Mouse (Mus musculus): Measurements from ENCODE around the gene Hmgb1.
"Not testable (repeated sequence)": the region's sequence is repeated elsewhere in the genome, so short reads cannot be mapped to it uniquely, and the experiment has no call there.

The Hmgb1 gene

GRCm38 (mm10) chr5:149159021-149159420 is 25.3 kb downstream of the Hmgb1 start:
- in situ Hi-C loops (cut with MboI; ENCODE audit: low pct_unique_long_range_greater_than_20kb in 1 of 2, low sequenced_read_pairs in 2 of 2, unreplicated experiment in 1 of 2), result no loop called here

GRCm38 (mm10) chr5:149156886-149157563 is 27.3 kb downstream of the Hmgb1 start:
- in situ Hi-C loops (cut with MboI; ENCODE audit: low pct_unique_long_range_greater_than_20kb in 1 of 2, low sequenced_read_pairs in 2 of 2, unreplicated experiment in 1 of 2), result no loop called here

- in situ Hi-C loops (cut with MboI; ENCODE audit: low pct_unique_long_range_greater_than_20kb in 1 of 2, low sequenced_read_pairs in 2 of 2, unreplicated experiment in 1 of 2), result no loop called here
Measured at GRCm38 (mm10) chr5:149152774-149153155, 31.5 kb downstream of the Hmgb1 start.

- in situ Hi-C loops (cut with MboI; ENCODE audit: low pct_unique_long_range_greater_than_20kb in 1 of 2, low sequenced_read_pairs in 2 of 2, unreplicated experiment in 1 of 2), result no loop called here
Measured at GRCm38 (mm10) chr5:149152063-149152773, 32.1 kb downstream of the Hmgb1 start.

GRCm38 (mm10) chr5:149150882-149151281 is 33.4 kb downstream of the Hmgb1 start:
- in situ Hi-C loops (cut with MboI; ENCODE audit: low pct_unique_long_range_greater_than_20kb in 1 of 2, low sequenced_read_pairs in 2 of 2, unreplicated experiment in 1 of 2), result no loop called here

GRCm38 (mm10) chr5:149147386-149148000 is 36.8 kb downstream of the Hmgb1 start:
- in situ Hi-C loops (cut with MboI; ENCODE audit: low pct_unique_long_range_greater_than_20kb in 1 of 2, low sequenced_read_pairs in 2 of 2, unreplicated experiment in 1 of 2), result no loop called here

GRCm38 (mm10) chr5:149146691-149147090 is 37.6 kb downstream of the Hmgb1 start:
- in situ Hi-C loops (cut with MboI; ENCODE audit: low pct_unique_long_range_greater_than_20kb in 1 of 2, low sequenced_read_pairs in 2 of 2, unreplicated experiment in 1 of 2), result no loop called here

- in situ Hi-C loops (cut with MboI; ENCODE audit: low pct_unique_long_range_greater_than_20kb in 1 of 2, low sequenced_read_pairs in 2 of 2, unreplicated experiment in 1 of 2), result no loop called here
Measured at GRCm38 (mm10) chr5:149143766-149144375, 40.4 kb downstream of the Hmgb1 start.

GRCm38 (mm10) chr5:149141155-149141554 is 43.1 kb downstream of the Hmgb1 start:
- in situ Hi-C loops (cut with MboI; ENCODE audit: low pct_unique_long_range_greater_than_20kb in 1 of 2, low sequenced_read_pairs in 2 of 2, unreplicated experiment in 1 of 2), result not testable (repeated sequence)

- in situ Hi-C loops (cut with MboI; ENCODE audit: low pct_unique_long_range_greater_than_20kb in 1 of 2, low sequenced_read_pairs in 2 of 2, unreplicated experiment in 1 of 2), result no loop called here
Measured at GRCm38 (mm10) chr5:149140336-149140735, 44.0 kb downstream of the Hmgb1 start.

GRCm38 (mm10) chr5:149138087-149138486 is 46.2 kb downstream of the Hmgb1 start:
- in situ Hi-C loops (cut with MboI; ENCODE audit: low pct_unique_long_range_greater_than_20kb in 1 of 2, low sequenced_read_pairs in 2 of 2, unreplicated experiment in 1 of 2), result not testable (repeated sequence)

GRCm38 (mm10) chr5:149137447-149137846 is 46.8 kb downstream of the Hmgb1 start:
- in situ Hi-C loops (cut with MboI; ENCODE audit: low pct_unique_long_range_greater_than_20kb in 1 of 2, low sequenced_read_pairs in 2 of 2, unreplicated experiment in 1 of 2), result no loop called here

- in situ Hi-C loops (cut with MboI; ENCODE audit: low pct_unique_long_range_greater_than_20kb in 1 of 2, low sequenced_read_pairs in 2 of 2, unreplicated experiment in 1 of 2), result no loop called here
Measured at GRCm38 (mm10) chr5:149136933-149137365, 47.3 kb downstream of the Hmgb1 start.

- in situ Hi-C loops (cut with MboI; ENCODE audit: low pct_unique_long_range_greater_than_20kb in 1 of 2, low sequenced_read_pairs in 2 of 2, unreplicated experiment in 1 of 2), result no loop called here
Measured at GRCm38 (mm10) chr5:149135455-149136354, 48.6 kb downstream of the Hmgb1 start.

- in situ Hi-C loops (cut with MboI; ENCODE audit: low pct_unique_long_range_greater_than_20kb in 1 of 2, low sequenced_read_pairs in 2 of 2, unreplicated experiment in 1 of 2), result no loop called here
Measured at GRCm38 (mm10) chr5:149134751-149135454, 49.4 kb downstream of the Hmgb1 start.

- in situ Hi-C loops (cut with MboI; ENCODE audit: low pct_unique_long_range_greater_than_20kb in 1 of 2, low sequenced_read_pairs in 2 of 2, unreplicated experiment in 1 of 2), result no loop called here
Measured at GRCm38 (mm10) chr5:149128473-149128872, 55.8 kb downstream of the Hmgb1 start.

GRCm38 (mm10) chr5:149123795-149124194 is 60.5 kb downstream of the Hmgb1 start:
- in situ Hi-C loops (cut with MboI; ENCODE audit: low pct_unique_long_range_greater_than_20kb in 1 of 2, low sequenced_read_pairs in 2 of 2, unreplicated experiment in 1 of 2), result no loop called here
